Mouse (Mus musculus) liver, adult 2 months (tissue): ENCODE data around the gene Kifap3. TPM values are rescaled to one million over a fixed set of nuclear protein-coding genes. Genes with fewer than 3 reads are reported as not detected.

Experiments used
- DNase-seq: peaks from one replicate; pipeline ENCODE4 v3.0.0-alpha.2; 2011; ENCODE audit warnings: low read depth, low spot score; ENCODE audit errors: extremely low read depth
- H3K27ac ChIP-seq: fragments of 200-500 bp; replicated peaks from 2 replicates; pipeline ENCODE4 v1.5.1; 2012; ENCODE audit warnings: low read depth, mild to moderate bottlenecking, control low read depth, inconsistent platforms, low read length; ENCODE audit not compliant: insufficient read depth
- H3K27me3 ChIP-seq: fragments of 200-500 bp; 2 replicates; pipeline ENCODE4 v1.6.1; 2012; ENCODE audit warnings: mild to moderate bottlenecking, moderate library complexity, low read length, inconsistent platforms; ENCODE audit not compliant: control insufficient read depth, insufficient read depth
- H3K36me3 ChIP-seq: fragments of 200-500 bp; 2 replicates; pipeline ENCODE4 v1.6.1; 2012; ENCODE audit warnings: low read length, inconsistent platforms; ENCODE audit not compliant: control insufficient read depth, insufficient read depth
- H3K4me1 ChIP-seq: fragments of 200-500 bp; 2 replicates; pipeline ENCODE4 v1.6.1; 2011; ENCODE audit warnings: low read length; ENCODE audit not compliant: control insufficient read depth, insufficient read depth
- H3K4me3 ChIP-seq: fragments of 200-500 bp; 2 replicates; pipeline ENCODE4 v1.5.1; 2011; ENCODE audit warnings: low read depth, mild to moderate bottlenecking, control low read depth, low read length, moderate library complexity; ENCODE audit not compliant: insufficient read depth
- H3K79me2 ChIP-seq: fragments of 200-500 bp; 2 replicates; pipeline ENCODE4 v1.6.1; 2012; ENCODE audit warnings: inconsistent platforms, mild to moderate bottlenecking, low read length, moderate library complexity; ENCODE audit not compliant: control insufficient read depth, insufficient read depth
- H3K9ac ChIP-seq: fragments of 200-500 bp; 2 replicates; pipeline ENCODE4 v1.6.1; 2012; ENCODE audit warnings: low read depth, mild to moderate bottlenecking, control low read depth, inconsistent platforms, low read length
- CTCF ChIP-seq: fragments of 200-500 bp; IDR thresholded peaks from 2 replicates; pipeline ENCODE4 v1.5.1; 2011; ENCODE audit warnings: low read depth, low read length, control low read depth
- POLR2A ChIP-seq: fragments of 200-500 bp; IDR thresholded peaks from 2 replicates; pipeline ENCODE4 v1.6.1; 2011; ENCODE audit warnings: low read length, control low read depth; ENCODE audit not compliant: insufficient read depth; ENCODE audit errors: extremely low read depth
- WGBS: fragments of 180-500 bp; shearing (Covaris S2); methylation state at CpG from one replicate; pipeline ENCODE4 v1.1.7; 2018; 5-methylcytosine and 5-hydroxymethylcytosine counted together
- polyA plus RNA-seq: library from polyadenylated mRNA; depleted of rRNA; stranded (reverse); fragments of >200 nt; gene quantifications from 2 replicates; pipeline ENCODE4 v1.2.3, GENCODE M21; 2012
- total RNA-seq: library from RNA; depleted of rRNA; stranded (reverse); fragments of >200 nt; gene quantifications from 2 replicates; pipeline ENCODE4 v1.2.3, GENCODE M21; 2014

Gene Kifap3
- total and polyA plus RNA-seq, 2 experiments = 1.1 to 4.3 TPM

GRCm38 (mm10) chr1:163900168-163900567 lies 120.8 kb downstream of the Kifap3 start:
- no peaks in the 10 kb centered on the region; the same call in 1 of the 2 replicates for H3K4me1 ChIP-seq
- H3K27ac ChIP-seq = no peak overlapping the region
- H3K79me2 ChIP-seq = no peaks in the 10 kb centered on the region
- WGBS = 90% methylated on average over 2 of the region's 2 CpGs
- H3K27me3 ChIP-seq = no peaks in the 10 kb centered on the region
- no peak for DNase-seq
- H3K9ac ChIP-seq = no peak overlapping the region
- TF ChIP-seq POLR2A (no peak), CTCF (no peak)
- no peak overlapping the region for H3K4me3 ChIP-seq
- H3K36me3 ChIP-seq = no peaks in the 10 kb centered on the region

DNA sequence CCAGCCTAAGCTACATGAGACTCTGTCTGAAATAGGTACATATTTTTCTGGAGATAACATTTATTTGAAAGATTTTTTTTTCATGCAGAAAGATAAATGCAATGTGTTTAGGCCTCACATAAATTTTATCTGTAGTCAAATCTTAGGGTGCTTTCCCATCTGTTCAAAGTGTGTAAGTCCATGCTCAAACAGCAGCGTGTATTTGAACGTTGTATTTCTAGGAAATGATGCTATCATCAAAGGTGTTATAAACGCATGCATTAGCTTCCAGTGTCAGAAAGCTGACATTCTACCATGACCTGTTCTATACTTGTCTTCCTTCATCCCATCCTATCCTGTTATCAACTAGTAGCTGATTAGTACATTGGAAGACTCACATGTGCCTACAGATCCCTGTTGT lies 124.0 kb downstream of the Kifap3 start:
- no peaks in the 10 kb centered on the region for H3K79me2 ChIP-seq
- H3K4me1 ChIP-seq = no peaks in the 10 kb centered on the region
- no peak for TF ChIP-seq CTCF
- no peak for TF ChIP-seq POLR2A
- H3K27me3 ChIP-seq = no peaks in the 10 kb centered on the region
- no peaks in the 10 kb centered on the region for H3K36me3 ChIP-seq
- no peak for DNase-seq
- no peak overlapping the region for H3K4me3 ChIP-seq
- H3K27ac ChIP-seq = no peak overlapping the region
- H3K9ac ChIP-seq = no peak overlapping the region
- 85% methylated on average over 3 of the region's 3 CpGs for WGBS

GRCm38 (mm10) chr1:163907007-163907811 lies 127.8 kb downstream of the Kifap3 start:
- no peak overlapping the region for H3K4me3 ChIP-seq
- no peaks in the 10 kb centered on the region for H3K4me1 ChIP-seq
- H3K9ac ChIP-seq = no peak overlapping the region
- H3K27ac ChIP-seq = no peak overlapping the region
- 60% methylated on average over 4 of the region's 4 CpGs for WGBS
- no peak for DNase-seq
- no peaks in the 10 kb centered on the region for H3K36me3 ChIP-seq
- no peaks in the 10 kb centered on the region for H3K79me2 ChIP-seq
- H3K27me3 ChIP-seq = no peaks in the 10 kb centered on the region
- no peak for TF ChIP-seq POLR2A

DNA sequence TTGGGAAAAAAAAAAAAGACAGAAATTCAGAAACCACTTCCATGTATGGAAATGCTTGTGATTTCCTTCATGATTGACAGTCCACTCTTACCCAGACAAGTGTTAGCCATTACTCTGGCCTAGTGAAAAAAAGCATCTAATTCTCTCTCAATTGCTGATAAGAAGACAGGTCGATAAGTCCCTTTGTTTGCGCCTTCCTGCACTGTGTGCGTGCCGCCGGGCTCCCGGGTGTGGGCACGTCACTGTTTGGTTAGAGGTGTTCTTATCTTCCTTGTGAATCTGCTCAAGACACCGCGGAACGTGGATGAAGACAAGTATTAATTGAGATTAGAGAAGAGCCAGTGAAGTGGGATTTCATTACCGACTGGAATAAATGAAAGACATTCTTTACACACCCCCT lies 129.0 kb downstream of the Kifap3 start:
- Histone ChIP-seq H3K4me3 (no peak overlapping the region), H3K36me3 (no peaks in the 10 kb centered on the region), H3K79me2 (no peaks in the 10 kb centered on the region), H3K27me3 (no peaks in the 10 kb centered on the region), H3K27ac (no peak overlapping the region), H3K4me1 (no peaks in the 10 kb centered on the region), H3K9ac (no peak overlapping the region)
- WGBS = 18% methylated on average over 11 of the region's 11 CpGs
- DNase-seq = no peak
- TF ChIP-seq POLR2A (no peak), CTCF (no peak)

- WGBS = 0% methylated on average over 2 of the region's 2 CpGs
- no peak overlapping the region for H3K9ac ChIP-seq
- no peaks in the 10 kb centered on the region for H3K4me1 ChIP-seq
- no peaks in the 10 kb centered on the region for H3K36me3 ChIP-seq
- H3K4me3 ChIP-seq = no peak overlapping the region
- no peak overlapping the region for H3K27ac ChIP-seq
- TF ChIP-seq POLR2A (no peak), CTCF (peak; percentile 22; the same call in 1 of the 2 replicates)
- no peaks in the 10 kb centered on the region for H3K27me3 ChIP-seq
- peak; percentile 59 for DNase-seq
- no peaks in the 10 kb centered on the region for H3K79me2 ChIP-seq
Observed at GRCm38 (mm10) chr1:163910343-163910742, 131.0 kb downstream of the Kifap3 start.

DNA sequence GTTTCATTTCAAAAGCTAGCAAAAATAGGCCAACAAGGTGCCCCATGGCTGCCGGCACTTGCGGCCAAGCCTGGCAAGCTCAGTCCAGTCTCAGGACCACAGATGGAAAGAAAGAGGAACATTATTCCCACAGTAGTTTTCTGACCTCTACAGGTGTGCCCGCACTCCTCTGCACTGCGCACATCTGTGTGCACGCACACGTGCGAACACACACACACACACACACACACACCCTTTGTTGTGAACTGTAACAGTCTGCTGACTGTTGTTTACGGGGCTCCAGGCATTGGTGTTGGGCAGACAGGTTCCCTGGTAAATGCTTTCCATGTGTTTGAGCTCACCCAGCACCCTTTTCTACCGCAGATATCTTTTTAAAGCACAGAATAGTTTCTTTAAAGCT lies 131.4 kb downstream of the Kifap3 start:
- TF ChIP-seq CTCF (no peak), POLR2A (no peak)
- WGBS = 93% methylated on average over 9 of the region's 9 CpGs
- no peak for DNase-seq
- H3K4me3 ChIP-seq = no peak overlapping the region
- H3K36me3 ChIP-seq = no peaks in the 10 kb centered on the region
- H3K9ac ChIP-seq = no peak overlapping the region
- H3K79me2 ChIP-seq = no peaks in the 10 kb centered on the region
- H3K27me3 ChIP-seq = no peaks in the 10 kb centered on the region
- no peaks in the 10 kb centered on the region for H3K4me1 ChIP-seq
- no peak overlapping the region for H3K27ac ChIP-seq
